In the genomic region with DNA sequence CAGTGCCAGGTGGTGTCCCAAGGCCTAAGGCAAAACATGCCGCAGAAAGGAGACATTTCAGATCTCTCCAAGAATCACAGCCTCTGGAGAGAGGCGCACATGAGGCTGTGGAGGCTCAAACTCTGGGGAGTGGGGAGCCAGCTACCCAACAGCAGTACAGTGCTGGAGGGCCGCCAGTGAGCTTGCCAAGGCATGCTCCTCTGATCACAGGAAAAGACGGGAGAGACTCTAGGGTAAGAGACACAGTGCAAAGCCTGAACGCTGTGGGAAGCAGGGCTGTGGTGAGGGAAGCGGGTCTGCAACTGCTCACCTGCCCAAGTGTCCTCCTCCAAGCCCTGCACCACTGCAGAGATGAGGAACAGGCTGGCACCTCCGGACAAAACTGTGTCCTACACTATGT, we compare ENCODE assay signal across 8 mouse cellular contexts. TPM values are rescaled to one million over a fixed set of nuclear protein-coding genes. Genes with fewer than 3 reads are reported as not detected.
DNase-seq lines count a peak whose midpoint lies in the region; ATAC-seq and TF ChIP-seq lines count a peak whose summit lies in the region.

No protein-coding gene starts in this region.

- H3K4me1 ChIP-seq in forebrain, embryonic 15.5 days = 0 out of 2 replicates have a peak, but pooled peaks cover 4% of the 10 kb centered on the region
- H3K4me1 ChIP-seq in limb, embryonic 14.5 days (ENCODE audit: control insufficient read depth, insufficient read depth, low read length) = no peaks in the 10 kb centered on the region; the same call in 1 of the 2 replicates

- no peaks in the 10 kb centered on the region for H3K36me3 ChIP-seq in forebrain, embryonic 15.5 days
- no peaks in the 10 kb centered on the region for H3K36me3 ChIP-seq in limb, embryonic 14.5 days (ENCODE audit: control insufficient read depth, insufficient read depth, low read length)

- peaks cover 10% of the 10 kb centered on the region; the same call in 1 of the 2 replicates for H3K27me3 ChIP-seq in forebrain, embryonic 15.5 days
- H3K27me3 ChIP-seq in limb, embryonic 14.5 days (ENCODE audit: control insufficient read depth, insufficient read depth, low read length) = no peaks in the 10 kb centered on the region; the same call in 1 of the 2 replicates

- H3K9ac ChIP-seq in forebrain, embryonic 15.5 days (replicated peaks) = no peak overlapping the region
- no peak overlapping the region for H3K9ac ChIP-seq in limb, embryonic 14.5 days (ENCODE audit: low read depth, low read length, severe bottlenecking)

- H3K9me3 ChIP-seq in forebrain, embryonic 15.5 days = no peaks in the 10 kb centered on the region
- H3K9me3 ChIP-seq in limb, embryonic 14.5 days (ENCODE audit: control insufficient read depth, low read length) = no peaks in the 10 kb centered on the region

- peak overlapping the region; percentile 78; the same call in 1 of the 2 replicates for H3K4me2 ChIP-seq in forebrain, embryonic 15.5 days (replicated peaks)
- 0 out of 2 replicates have a peak overlapping the region, but pooled peaks have one; percentile 58 for H3K4me2 ChIP-seq in limb, embryonic 14.5 days (replicated peaks; ENCODE audit: low read depth, low read length, severe bottlenecking)

- DNase-seq in kidney, adult 18-20 months = peak; percentile 49
- no peak for DNase-seq in kidney, adult 11 months
- DNase-seq in adipocyte (ENCODE audit: low spot score) = peak; percentile 49
- no peak for DNase-seq in limb, embryonic 14.5 days (ENCODE audit: low spot score)
- no peak for DNase-seq in cerebellum, adult 11 months
- DNase-seq in thymus, adult 18-20 months = no peak

- peak; percentile 6; the same call in 1 of the 2 replicates for ATAC-seq in forebrain, embryonic 15.5 days (replicated peaks)
- ATAC-seq in limb, embryonic 14.5 days (ENCODE audit: low FRiP score, low read depth) = no peak
- ATAC-seq in activated CD4-positive, CD25-positive, alpha-beta regulatory T cell, adult 4 months = no peak

- peak overlapping the region; percentile 58; the same call in 1 of the 2 replicates for H3K4me3 ChIP-seq in forebrain, embryonic 15.5 days
- no peak overlapping the region for H3K4me3 ChIP-seq in limb, embryonic 14.5 days (replicated peaks; ENCODE audit: low read length)

- no peak for TF ChIP-seq POLR2A in limb, embryonic 14.5 days (IDR thresholded peaks at IDR 0.05; ENCODE audit: borderline replicate concordance, extremely low read depth, insufficient read depth, insufficient read length)

- no peak overlapping the region for H3K27ac ChIP-seq in forebrain, embryonic 15.5 days (replicated peaks)
- H3K27ac ChIP-seq in limb, embryonic 14.5 days (replicated peaks; ENCODE audit: low read depth, low read length) = no peak overlapping the region

- 58% methylated on average over 7 of the region's 7 CpGs for WGBS in forebrain, embryonic 15.5 days
- WGBS in limb, embryonic 14.5 days = 51% methylated on average over 7 of the region's 7 CpGs

RNA-seq across cellular contexts. Expression of a gene that starts 1.1 kb away (rescaled TPM):
- polyA plus RNA-seq in forebrain, embryonic 15.5 days (2015; fragmentation: Nextera tagmentation; extraction: Ambion mirVana) = 1.4 and 1.8 TPM in 2 replicates
- polyA plus RNA-seq in limb, embryonic 14.5 days (2012; rRNA removed) = 1.8 and 2.7 TPM in 2 replicates
- 1.2 and 1.7 TPM in 2 replicates for polyA plus RNA-seq in limb, embryonic 14.5 days (2014; fragmentation: Nextera tagmentation; extraction: Ambion mirVana)
- not detected for polyA plus RNA-seq in activated CD4-positive, CD25-positive, alpha-beta regulatory T cell, adult 4 months (2017; shearing (Covaris generic))

RNA-seq across cellular contexts. Expression of a gene that starts 3.1 kb away (rescaled TPM):
- not detected in 2 replicates for polyA plus RNA-seq in forebrain, embryonic 15.5 days (2015; fragmentation: Nextera tagmentation; extraction: Ambion mirVana)
- 0.03 TPM in 1 of 2 replicates, not detected in the other for polyA plus RNA-seq in limb, embryonic 14.5 days (2012; rRNA removed)
- not detected in 2 replicates for polyA plus RNA-seq in limb, embryonic 14.5 days (2014; fragmentation: Nextera tagmentation; extraction: Ambion mirVana)
- polyA plus RNA-seq in activated CD4-positive, CD25-positive, alpha-beta regulatory T cell, adult 4 months (2017; shearing (Covaris generic)) = under 1 TPM in 1 of 2 experiments, not detected in 1; 0.13 TPM

RNA-seq across cellular contexts. Expression of a gene that starts 53.1 kb away (rescaled TPM):
- polyA plus RNA-seq in forebrain, embryonic 15.5 days (2015; fragmentation: Nextera tagmentation; extraction: Ambion mirVana) = 0.11 TPM in 1 of 2 replicates, not detected in the other
- 0.06 TPM in 1 of 2 replicates, not detected in the other for polyA plus RNA-seq in limb, embryonic 14.5 days (2012; rRNA removed)
- polyA plus RNA-seq in limb, embryonic 14.5 days (2014; fragmentation: Nextera tagmentation; extraction: Ambion mirVana) = not detected in 2 replicates
- polyA plus RNA-seq in activated CD4-positive, CD25-positive, alpha-beta regulatory T cell, adult 4 months (2017; shearing (Covaris generic)) = not detected

RNA-seq across cellular contexts. Expression of a gene that starts 53.5 kb away (rescaled TPM):
- 0.36 and 1.00 TPM in 2 replicates for polyA plus RNA-seq in forebrain, embryonic 15.5 days (2015; fragmentation: Nextera tagmentation; extraction: Ambion mirVana)
- polyA plus RNA-seq in limb, embryonic 14.5 days (2012; rRNA removed) = 1.4 and 1.5 TPM in 2 replicates
- polyA plus RNA-seq in limb, embryonic 14.5 days (2014; fragmentation: Nextera tagmentation; extraction: Ambion mirVana) = 0.81 and 1.3 TPM in 2 replicates
- under 1 TPM in 1 of 2 experiments, not detected in 1; 0.52 TPM for polyA plus RNA-seq in activated CD4-positive, CD25-positive, alpha-beta regulatory T cell, adult 4 months (2017; shearing (Covaris generic))

Comparison
In these comparisons a context has a peak if more than half of its experiments do, and no peak if none do; other contexts are left out.
1. DNase-seq: peak in kidney, adult 18-20 months (single experiment) and adipocyte (single experiment); none in kidney, adult 11 months (single experiment), limb, embryonic 14.5 days (single experiment), cerebellum, adult 11 months (single experiment) and thymus, adult 18-20 months (0 of 2).